Mouse (Mus musculus) embryonic facial prominence, embryonic 11.5 days (tissue): ENCODE data around the gene Psmd9. TPM values are rescaled to one million over a fixed set of nuclear protein-coding genes. Genes with fewer than 3 reads are reported as not detected.

Experiments used
- ATAC-seq: fragments of 200-750 bp; cut with Nextera tagmentation; replicated peaks from 2 replicates; pipeline ENCODE4 v1.8.0; 2017; ENCODE audit warnings: low read depth; ENCODE audit not compliant: insufficient number of reproducible peaks, low FRiP score, low TSS enrichment
- DNase-seq: peaks from one replicate; pipeline ENCODE4 v3.0.0-alpha.2; 2015; ENCODE audit warnings: low spot score
- H3K27ac ChIP-seq: fragments of 300-500 bp; sonication (generic); replicated peaks from 2 replicates; pipeline ENCODE4 v1.5.1; 2014; ENCODE audit warnings: mild to moderate bottlenecking, low read depth, low read length, control low read depth
- H3K27me3 ChIP-seq: fragments of 300-500 bp; sonication (generic); 2 replicates; pipeline ENCODE4 v1.6.1; 2014; ENCODE audit warnings: mild to moderate bottlenecking, low read length, moderate library complexity, mixed read lengths; ENCODE audit not compliant: control insufficient read depth, insufficient read depth
- H3K36me3 ChIP-seq: fragments of 300-500 bp; sonication (generic); replicated peaks from 2 replicates; pipeline ENCODE4 v1.6.1; 2014; ENCODE audit warnings: low read depth, mild to moderate bottlenecking, low read length, moderate library complexity, mixed read lengths; ENCODE audit not compliant: control insufficient read depth, insufficient read depth
- H3K4me1 ChIP-seq: fragments of 300-500 bp; sonication (generic); 2 replicates; pipeline ENCODE4 v1.6.1; 2014; ENCODE audit warnings: low read length, mixed read lengths; ENCODE audit not compliant: control insufficient read depth, insufficient read depth
- H3K4me2 ChIP-seq: fragments of 300-500 bp; sonication (generic); 2 replicates; pipeline ENCODE4 v1.6.1; 2014; ENCODE audit warnings: low read depth, mild to moderate bottlenecking, control low read depth, low read length, moderate library complexity
- H3K4me3 ChIP-seq: fragments of 300-500 bp; sonication (generic); 2 replicates; pipeline ENCODE4 v1.5.1; 2014; ENCODE audit warnings: low read depth, low read length, control low read depth
- H3K9ac ChIP-seq: fragments of 300-500 bp; sonication (generic); replicated peaks from 2 replicates; pipeline ENCODE4 v1.6.1; 2014; ENCODE audit warnings: mild to moderate bottlenecking, control low read depth, low read length
- H3K9me3 ChIP-seq: fragments of 300-500 bp; sonication (generic); replicated peaks from 2 replicates; pipeline ENCODE4 v1.6.1; 2016; ENCODE audit warnings: mild to moderate bottlenecking, low read length, inconsistent platforms, mixed read lengths; ENCODE audit not compliant: control insufficient read depth
- WGBS: fragments of 180-500 bp; shearing (Covaris S2); extraction: QIAGEN DNeasy Blood & Tissue Kit; methylation state at CpG from one replicate; pipeline ENCODE4 v1.1.7; 2014; 5-methylcytosine and 5-hydroxymethylcytosine counted together
- polyA plus RNA-seq: library from polyadenylated mRNA; unstranded; fragments of >200 nt; fragmentation: Nextera tagmentation; extraction: Ambion mirVana; gene quantifications from 2 replicates; pipeline ENCODE4 v1.2.1, GENCODE M21; 2014

Psmd9 gene
- polyA plus RNA-seq, 1 experiment from 2014 or later = 74.0 TPM

DNA sequence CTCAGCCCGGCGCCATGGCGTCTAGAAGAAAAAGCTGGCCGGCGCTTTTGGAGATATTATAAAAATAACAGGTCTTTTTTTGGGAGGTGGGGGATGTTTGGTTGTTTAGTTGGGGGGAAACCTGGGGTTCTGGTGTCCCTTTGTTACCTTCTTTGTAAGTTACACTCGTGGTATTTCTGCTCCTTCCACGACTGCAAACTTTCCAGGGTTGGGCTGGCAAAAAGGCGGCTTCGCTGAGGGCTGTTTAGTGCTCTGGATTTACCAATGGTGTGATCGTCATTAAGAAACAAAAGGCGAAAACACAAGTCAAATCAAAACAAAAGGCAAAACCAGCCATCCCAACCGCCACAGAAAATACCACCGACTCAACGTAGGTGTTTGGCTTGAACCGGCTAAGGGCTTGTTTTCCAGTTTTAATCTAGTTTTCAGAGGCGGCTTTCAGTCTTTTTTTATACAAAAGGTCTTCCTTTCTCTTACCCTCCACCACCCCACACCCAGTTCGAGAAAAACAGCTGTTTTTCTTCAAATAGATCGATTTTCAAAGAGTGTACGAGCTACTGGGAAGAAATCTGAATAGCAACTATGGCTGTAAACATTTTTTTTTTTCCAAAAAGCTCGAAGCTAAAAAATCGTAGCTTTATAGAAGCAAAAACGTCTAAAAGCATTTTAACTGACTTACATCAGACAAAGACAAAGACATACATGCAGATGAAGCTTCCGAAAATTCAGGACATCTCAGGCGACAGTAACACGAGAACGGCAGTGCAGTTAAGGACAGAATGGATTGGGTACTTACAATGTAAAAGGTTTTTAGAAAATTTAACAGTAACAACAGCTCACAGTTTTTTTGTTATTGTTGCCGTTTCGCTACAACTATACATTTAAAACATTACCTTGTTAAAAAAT is 29.2 kb upstream of the Psmd9 start:
- WGBS = under 1% methylated on average over 28 of the region's 28 CpGs
- Histone ChIP-seq H3K9ac (peak overlapping the region; percentile 100), H3K27ac (peak overlapping the region; percentile 100), H3K36me3 (no peaks in the 10 kb centered on the region), H3K27me3 (no peaks in the 10 kb centered on the region), H3K9me3 (no peaks in the 10 kb centered on the region), H3K4me1 (peaks cover 10% of the 10 kb centered on the region), H3K4me3 (peak overlapping the region; percentile 98), H3K4me2 (peak overlapping the region; percentile 92)
- ATAC-seq (no peak), DNase-seq (peak; percentile 59)

DNA sequence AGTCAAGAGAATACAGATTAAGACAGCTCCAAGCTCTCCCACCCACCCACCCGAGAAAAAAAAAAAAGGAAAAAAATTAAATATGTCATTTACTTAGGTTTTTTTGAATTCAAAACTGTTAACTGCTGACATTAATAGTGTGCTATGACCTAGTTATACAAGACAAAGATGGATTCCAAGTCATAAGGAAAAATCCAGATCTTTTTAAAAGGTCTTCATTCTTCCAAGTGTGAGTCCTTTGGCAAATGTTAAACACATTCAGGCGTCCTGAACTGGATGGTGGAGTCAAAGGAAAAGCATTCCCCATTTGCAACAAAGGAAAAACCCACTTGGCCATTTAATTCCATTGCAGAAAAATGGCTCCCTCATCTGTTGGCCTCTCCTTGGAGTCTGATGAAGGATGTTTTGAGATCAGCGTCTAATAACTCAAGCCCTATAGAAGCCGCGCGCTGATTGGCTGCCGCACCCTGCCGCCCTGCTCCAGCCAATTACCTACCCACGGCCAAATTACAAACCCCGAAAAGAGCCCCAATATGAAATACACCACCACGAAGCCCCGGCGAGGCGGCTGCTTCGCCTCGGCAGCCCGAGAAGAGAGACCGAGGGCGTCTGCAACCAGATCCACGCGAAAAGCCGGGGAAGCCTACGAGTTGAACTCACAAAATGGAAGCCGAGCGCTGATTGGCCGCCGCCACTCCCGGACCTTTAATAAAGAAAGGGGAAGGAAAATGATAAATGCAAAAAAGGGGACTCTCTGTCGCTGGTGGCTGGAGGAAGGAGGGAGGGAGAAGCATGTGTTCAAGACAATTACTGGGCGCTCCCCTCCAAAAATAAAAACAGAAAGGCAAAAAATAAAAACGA is 28.3 kb upstream of the Psmd9 start:
- Histone ChIP-seq H3K27ac (peak overlapping the region; percentile 100), H3K4me3 (peak overlapping the region; percentile 98), H3K9ac (peak overlapping the region; percentile 99), H3K27me3 (no peaks in the 10 kb centered on the region), H3K36me3 (peaks cover 2% of the 10 kb centered on the region; the same call in 1 of the 2 replicates), H3K4me1 (peaks cover 11% of the 10 kb centered on the region), H3K9me3 (no peaks in the 10 kb centered on the region), H3K4me2 (peak overlapping the region; percentile 99)
- WGBS = under 1% methylated on average over 31 of the region's 31 CpGs
- DNase-seq = peak; percentile 95
- ATAC-seq = peak; percentile 54

DNA sequence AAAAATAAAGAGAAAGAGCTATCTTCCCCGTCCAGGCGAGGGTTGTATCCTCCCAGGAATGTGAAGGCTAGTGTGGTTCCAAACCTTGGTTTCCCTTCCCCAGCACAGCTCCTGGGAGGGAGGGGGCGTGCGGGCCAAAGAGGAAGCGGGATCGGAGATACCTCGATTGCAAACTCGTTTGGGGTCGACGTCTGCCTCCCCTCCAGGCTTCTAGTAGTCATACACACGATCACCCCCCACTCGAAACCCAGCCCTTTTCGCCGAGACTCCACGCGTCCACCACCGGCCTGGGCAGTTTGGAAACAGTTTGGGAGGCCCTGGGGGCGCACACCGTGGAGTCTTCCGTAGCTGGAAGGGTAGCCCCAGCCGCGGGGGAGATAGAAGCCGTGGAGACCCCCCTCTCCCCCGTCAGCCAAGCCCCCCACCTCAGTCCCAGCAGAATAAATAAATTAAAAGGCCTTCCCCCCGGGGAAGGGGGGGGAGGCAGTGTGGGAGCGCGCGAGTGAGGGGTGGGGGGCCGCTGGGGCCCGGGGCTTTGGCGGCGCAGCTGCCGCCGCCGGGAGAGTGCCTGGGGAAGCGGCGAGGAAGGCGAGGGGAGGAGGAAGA is 27.6 kb upstream of the Psmd9 start:
- Histone ChIP-seq H3K27ac (peak overlapping the region; percentile 100), H3K4me3 (peak overlapping the region; percentile 98), H3K9ac (peak overlapping the region; percentile 99), H3K4me1 (peaks cover 8% of the 10 kb centered on the region; the same call in 1 of the 2 replicates), H3K9me3 (no peaks in the 10 kb centered on the region), H3K36me3 (peaks cover 2% of the 10 kb centered on the region; the same call in 1 of the 2 replicates), H3K4me2 (peak overlapping the region; percentile 99), H3K27me3 (no peaks in the 10 kb centered on the region)
- WGBS = under 1% methylated on average over 33 of the region's 38 CpGs
- DNase-seq (peak; percentile 67), ATAC-seq (0 out of 2 replicates have a peak, but pooled peaks have one; percentile 5)

- peak; percentile 75 for DNase-seq
- Histone ChIP-seq H3K27ac (peak within 1 kb of the TSS; percentile 100), H3K36me3 (peaks cover 5% of the 10 kb centered on the region; the same call in 1 of the 2 replicates), H3K9ac (peak within 1 kb of the TSS; percentile 99), H3K4me3 (peak within 1 kb of the TSS; percentile 98), H3K9me3 (no peaks in the 10 kb centered on the region), H3K4me1 (peaks cover 4% of the 10 kb centered on the region; the same call in 1 of the 2 replicates), H3K27me3 (no peaks in the 10 kb centered on the region), H3K4me2 (peak within 1 kb of the TSS; percentile 99)
- ATAC-seq = no peak
- WGBS = under 1% methylated on average over 79 of the region's 103 CpGs
Observed at GRCm38 (mm10) chr5:123142161-123143157, 26.8 kb upstream of the Psmd9 start, which contains the start of gene Setd1b. Gene Setd1b, plus strand, starts transcription at chr5:123142193.

- no peak for ATAC-seq
- H3K36me3 ChIP-seq = peaks cover 10% of the 10 kb centered on the region; the same call in 1 of the 2 replicates
- peak; percentile 75 for DNase-seq
- H3K4me1 ChIP-seq = peaks cover 4% of the 10 kb centered on the region; the same call in 1 of the 2 replicates
- peak overlapping the region; percentile 99 for H3K9ac ChIP-seq
- 1% methylated on average over 24 of the region's 24 CpGs for WGBS
- H3K9me3 ChIP-seq = no peaks in the 10 kb centered on the region
- peak overlapping the region; percentile 98 for H3K4me3 ChIP-seq
- no peaks in the 10 kb centered on the region for H3K27me3 ChIP-seq
- peak overlapping the region; percentile 99 for H3K4me2 ChIP-seq
- H3K27ac ChIP-seq = 0 out of 2 replicates have a peak overlapping the region, but pooled peaks have one; percentile 100
Observed at GRCm38 (mm10) chr5:123143251-123143970, 25.8 kb upstream of the Psmd9 start.

DNA sequence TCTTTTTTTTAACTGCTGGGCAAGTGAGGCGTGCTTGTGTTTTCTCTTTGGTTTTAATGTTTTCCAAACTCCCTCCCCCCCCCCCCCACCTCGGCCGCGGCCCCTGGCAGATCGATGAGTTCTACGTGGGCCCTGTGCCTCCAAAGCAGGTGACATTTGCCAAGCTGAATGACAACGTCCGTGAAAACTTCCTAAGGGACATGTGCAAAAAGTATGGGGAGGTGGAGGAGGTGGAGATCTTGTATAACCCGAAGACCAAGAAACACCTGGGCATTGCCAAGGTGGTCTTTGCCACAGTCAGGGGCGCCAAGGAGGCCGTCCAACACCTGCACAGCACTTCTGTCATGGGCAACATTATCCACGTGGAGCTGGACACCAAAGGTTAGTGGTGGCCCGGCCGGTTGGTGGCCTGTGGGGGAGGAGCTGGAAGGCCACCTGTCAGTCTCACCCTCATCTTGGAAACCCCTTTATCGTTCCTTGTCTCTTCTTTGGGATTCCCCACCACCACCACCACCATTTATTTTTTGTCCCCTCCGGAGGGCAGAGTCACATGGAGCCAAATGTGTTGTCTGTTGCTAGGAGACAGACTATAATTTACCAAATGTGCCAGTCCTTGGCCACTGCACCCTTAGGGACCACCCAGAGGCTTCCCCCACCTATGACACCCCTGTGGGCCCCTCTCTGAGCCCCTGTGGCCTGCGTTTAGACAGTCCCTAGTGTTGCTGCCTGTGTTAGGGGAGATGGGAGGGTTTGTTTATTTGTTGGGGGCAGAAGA is 25.1 kb upstream of the Psmd9 start:
- Histone ChIP-seq H3K9ac (peak overlapping the region; percentile 99), H3K27ac (no peak overlapping the region), H3K4me2 (peak overlapping the region; percentile 99), H3K9me3 (no peaks in the 10 kb centered on the region), H3K36me3 (peaks cover 10% of the 10 kb centered on the region; the same call in 1 of the 2 replicates), H3K27me3 (no peaks in the 10 kb centered on the region), H3K4me3 (peak overlapping the region; percentile 98), H3K4me1 (peaks cover 4% of the 10 kb centered on the region)
- 7% methylated on average over 17 of the region's 17 CpGs for WGBS
- DNase-seq = no peak
- no peak for ATAC-seq
